Mouse (Mus musculus): ENCODE results near the gene C130079G13Rik. TPM values are rescaled to one million over a fixed set of nuclear protein-coding genes. Genes with fewer than 3 reads are reported as not detected.

Gene C130079G13Rik
- under 1 TPM; 0.06 to 0.33 TPM for polyA plus RNA-seq (2017; shearing (Covaris generic))

GRCm38 (mm10) chr3:59924914-59925313, at the start of gene C130079G13Rik:
TSS of gene C130079G13Rik (plus strand) at chr3:59925214.

Other genes with a start within 250 kb of the C130079G13Rik start
- under 1 TPM in 1 of 2 experiments, not detected in 1; 0.54 TPM for gene Gm5538, start 195.4 kb upstream of the C130079G13Rik start, polyA plus RNA-seq (2017; shearing (Covaris generic))
- gene Gm8298, start 64.2 kb upstream of the C130079G13Rik start, polyA plus RNA-seq (2017; shearing (Covaris generic)) = 1 to 10 TPM in 1 of 2 experiments, not detected in 1; 1.2 TPM
- not detected for gene Aadacl2, start 81.5 kb downstream of the C130079G13Rik start, polyA plus RNA-seq (2017; shearing (Covaris generic))
- gene Aadac, start 100.5 kb downstream of the C130079G13Rik start, polyA plus RNA-seq (2017; shearing (Covaris generic)) = not detected
- gene Sucnr1, start 156.7 kb downstream of the C130079G13Rik start, polyA plus RNA-seq (2017; shearing (Covaris generic)) = not detected